Mouse (Mus musculus): ENCODE measurements around the gene Tmem60.

GRCm38 (mm10) chr5:20930430-20930829 lies 48.4 kb downstream of the Tmem60 start:
- no peak for TF ChIP-seq POLR2A (IDR thresholded peaks at IDR 0.05; ENCODE audit: borderline replicate concordance, control insufficient read depth, low read depth, low read length)
- no peak for TF ChIP-seq CTCF (IDR thresholded peaks at IDR 0.05; ENCODE audit: control insufficient read depth, insufficient read depth, low read length)

Data from bone marrow, adult 2 months (tissue).